Mouse (Mus musculus): ENCODE results near the gene Efcab6.
"Not testable (repeated sequence)": the region's sequence is repeated elsewhere in the genome, so short reads cannot be mapped to it uniquely, and the experiment has no call there.

DNA sequence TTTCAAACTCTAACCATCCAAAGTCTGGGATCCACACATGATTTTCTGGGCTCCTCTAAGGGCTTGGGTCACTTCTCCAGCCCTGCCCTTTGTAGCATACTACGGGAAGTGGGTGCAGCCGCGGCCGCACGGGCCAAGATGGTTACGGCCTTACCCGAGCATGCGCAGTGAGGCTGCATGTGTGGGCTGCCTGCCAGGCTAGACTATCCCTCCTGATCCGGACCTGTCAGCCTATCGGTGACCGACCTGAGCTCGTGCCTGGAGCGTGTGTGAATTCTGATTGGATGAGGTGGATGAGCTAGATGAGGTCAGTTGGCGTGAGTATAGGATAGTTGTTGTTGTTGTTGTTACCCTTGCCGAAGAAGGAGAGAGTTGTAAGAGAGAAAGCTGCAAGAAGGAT is 32.4 kb upstream of the Efcab6 start:
- TF ChIP-seq POLR2A (IDR thresholded peaks at IDR 0.05; ENCODE audit: borderline replicate concordance, extremely low read depth, low read depth, low read length); CTCF (IDR thresholded peaks at IDR 0.05; ENCODE audit: insufficient read depth, low read length): not testable (repeated sequence)
